Mouse (Mus musculus): ENCODE results near the gene 0610010K14Rik. TPM values are rescaled to one million over a fixed set of nuclear protein-coding genes. Genes with fewer than 3 reads are reported as not detected.

0610010K14Rik gene
- 210 and 215 TPM in 2 replicates for polyA plus RNA-seq (2016; fragmentation: Nextera tagmentation; extraction: Ambion mirVana)

DNA sequence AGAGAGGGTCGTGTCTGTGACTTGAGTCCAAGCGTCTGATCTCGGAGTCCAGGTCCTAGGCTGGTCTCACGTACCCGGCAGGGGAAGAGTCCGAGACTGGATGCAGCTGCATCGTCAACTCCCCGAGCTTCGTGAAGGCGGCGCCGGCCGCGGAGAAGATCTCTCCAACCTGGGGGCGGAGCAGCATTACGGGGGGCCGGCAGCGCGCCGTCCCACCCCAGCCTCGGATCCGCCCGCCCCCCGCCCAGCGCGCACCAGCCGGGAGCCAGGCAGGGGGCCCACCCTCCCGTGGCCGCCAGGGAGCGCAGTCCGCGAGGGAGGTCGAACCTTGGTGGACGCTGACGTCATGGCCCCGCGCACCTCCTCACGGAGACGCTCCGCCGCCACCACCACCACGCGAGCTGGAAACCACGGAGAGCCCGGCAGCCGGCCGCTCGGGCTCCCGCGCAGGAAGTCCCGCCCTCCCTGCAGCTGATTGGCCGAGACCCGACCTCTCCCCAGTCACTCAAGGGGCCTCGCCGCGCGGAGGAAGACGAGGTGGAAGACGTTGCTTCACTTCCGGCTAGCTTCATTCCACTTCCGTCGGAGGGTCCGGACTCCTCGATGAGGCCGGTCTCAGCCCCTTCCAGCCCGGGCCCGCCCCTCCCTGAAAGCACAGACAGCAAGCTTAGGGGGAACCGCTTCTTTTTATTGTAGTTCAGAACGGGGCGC, at the start of gene 0610010K14Rik:
Gene 0610010K14Rik, minus strand, starts transcription at position 458 of the 711 bp plus-strand sequence.
- WGBS, result under 1% methylated on average over 70 of the region's 70 CpGs
- peaks cover 68% of the 10 kb centered on the region for H3K4me1 ChIP-seq
- peak; percentile 99 for DNase-seq (ENCODE audit: low spot score)
- H3K9me3 ChIP-seq, result no peaks in the 10 kb centered on the region
- peak within 1 kb of the TSS; percentile 96 for H3K4me3 ChIP-seq
- H3K27ac ChIP-seq (replicated peaks), result peak within 1 kb of the TSS; percentile 93
- H3K27me3 ChIP-seq (replicated peaks; ENCODE audit: low read depth, poor library complexity, severe bottlenecking), result no peaks in the 10 kb centered on the region
- peaks cover 22% of the 10 kb centered on the region for H3K36me3 ChIP-seq (replicated peaks)

GRCm38 (mm10) chr11:70285686-70286085, 48.0 kb upstream of the 0610010K14Rik start:
- H3K27ac ChIP-seq (replicated peaks), result no peak overlapping the region
- H3K36me3 ChIP-seq (replicated peaks), result no peaks in the 10 kb centered on the region
- no peak for DNase-seq (ENCODE audit: low spot score)
- peaks cover 3% of the 10 kb centered on the region for H3K4me1 ChIP-seq
- no peak overlapping the region for H3K4me3 ChIP-seq
- H3K9me3 ChIP-seq, result no peaks in the 10 kb centered on the region
- 82% methylated on average over 5 of the region's 5 CpGs for WGBS
- H3K27me3 ChIP-seq (replicated peaks; ENCODE audit: low read depth, poor library complexity, severe bottlenecking), result no peaks in the 10 kb centered on the region

- Histone ChIP-seq H3K27ac (replicated peaks) (no peak overlapping the region), H3K27me3 (replicated peaks; ENCODE audit: low read depth, poor library complexity, severe bottlenecking) (no peaks in the 10 kb centered on the region), H3K4me3 (no peak overlapping the region), H3K36me3 (replicated peaks) (no peaks in the 10 kb centered on the region), H3K9me3 (no peaks in the 10 kb centered on the region), H3K4me1 (0 out of 2 replicates have a peak, but pooled peaks cover 2% of the 10 kb centered on the region)
- DNase-seq (ENCODE audit: low spot score), result no peak
- WGBS, result 75% methylated on average over 3 of the region's 3 CpGs
Observed at GRCm38 (mm10) chr11:70284757-70285156, 47.0 kb upstream of the 0610010K14Rik start.

DNA sequence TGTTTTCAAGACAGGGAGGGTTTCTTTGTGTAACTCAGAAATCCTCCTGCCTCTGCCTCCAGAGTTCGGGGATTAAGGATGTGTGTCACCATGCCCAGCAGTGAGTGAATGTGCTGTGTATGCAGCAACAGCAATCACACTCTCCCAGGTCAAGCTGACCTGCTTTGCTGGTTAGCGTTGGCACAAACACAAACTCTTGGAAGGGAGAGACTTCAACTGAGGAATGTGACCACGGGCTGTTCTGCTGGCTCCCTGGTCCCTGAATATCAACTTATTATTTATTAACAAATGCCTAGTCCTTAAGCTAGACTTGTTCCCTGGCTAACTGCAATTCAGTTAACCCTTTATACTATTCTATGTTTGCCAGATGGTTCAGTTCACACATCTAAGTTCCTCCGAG, 46.0 kb upstream of the 0610010K14Rik start:
- no peaks in the 10 kb centered on the region for H3K36me3 ChIP-seq (replicated peaks)
- H3K27me3 ChIP-seq (replicated peaks; ENCODE audit: low read depth, poor library complexity, severe bottlenecking), result no peaks in the 10 kb centered on the region
- no peak overlapping the region for H3K4me3 ChIP-seq
- 84% methylated on average over 4 of the region's 4 CpGs for WGBS
- H3K9me3 ChIP-seq, result no peaks in the 10 kb centered on the region
- H3K27ac ChIP-seq (replicated peaks), result no peak overlapping the region
- 0 out of 2 replicates have a peak, but pooled peaks cover 2% of the 10 kb centered on the region for H3K4me1 ChIP-seq
- DNase-seq (ENCODE audit: low spot score), result no peak

DNA sequence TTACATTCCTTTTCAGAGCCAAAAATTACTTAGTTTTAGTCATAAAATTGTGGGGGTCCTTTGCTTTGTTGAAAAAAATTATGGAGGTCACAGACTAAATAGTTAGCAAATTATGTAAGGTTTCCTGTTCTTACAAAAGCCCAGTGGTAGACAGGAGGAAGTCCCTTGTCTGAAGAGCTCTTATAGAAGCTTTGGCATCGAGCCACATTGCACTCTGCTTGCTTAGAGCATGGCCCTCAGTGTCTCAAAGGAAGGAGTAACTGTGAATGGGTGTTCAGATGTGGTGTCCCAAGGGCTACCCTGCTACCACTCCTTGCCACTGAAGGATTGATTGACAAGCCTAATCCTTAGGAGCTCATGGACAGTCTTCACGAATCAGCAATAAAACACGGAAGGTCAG, 42.7 kb upstream of the 0610010K14Rik start:
- H3K4me3 ChIP-seq, result no peak overlapping the region
- no peaks in the 10 kb centered on the region for H3K36me3 ChIP-seq (replicated peaks)
- 71% methylated on average over 3 of the region's 3 CpGs for WGBS

GRCm38 (mm10) chr11:70278961-70279360, 41.2 kb upstream of the 0610010K14Rik start:
- Histone ChIP-seq H3K9me3 (no peaks in the 10 kb centered on the region), H3K4me1 (0 out of 2 replicates have a peak, but pooled peaks cover 2% of the 10 kb centered on the region), H3K27me3 (replicated peaks; ENCODE audit: low read depth, poor library complexity, severe bottlenecking) (no peaks in the 10 kb centered on the region), H3K36me3 (replicated peaks) (no peaks in the 10 kb centered on the region), H3K4me3 (no peak overlapping the region), H3K27ac (replicated peaks) (no peak overlapping the region)
- WGBS, result 84% methylated on average over 3 of the region's 3 CpGs
- no peak for DNase-seq (ENCODE audit: low spot score)

More for the DNA sequence above, 42.7 kb upstream of the 0610010K14Rik start:
- Histone ChIP-seq H3K4me1 (0 out of 2 replicates have a peak, but pooled peaks cover 2% of the 10 kb centered on the region), H3K9me3 (no peaks in the 10 kb centered on the region), H3K27ac (replicated peaks) (no peak overlapping the region), H3K27me3 (replicated peaks; ENCODE audit: low read depth, poor library complexity, severe bottlenecking) (no peaks in the 10 kb centered on the region)
- DNase-seq (ENCODE audit: low spot score), result no peak

- DNase-seq (ENCODE audit: low spot score), result no peak
- WGBS, result 83% methylated on average over 7 of the region's 7 CpGs
- H3K36me3 ChIP-seq (replicated peaks), result no peaks in the 10 kb centered on the region
- no peaks in the 10 kb centered on the region for H3K9me3 ChIP-seq
- no peak overlapping the region for H3K27ac ChIP-seq (replicated peaks)
- H3K4me1 ChIP-seq, result no peaks in the 10 kb centered on the region
- no peak overlapping the region for H3K4me3 ChIP-seq
- H3K27me3 ChIP-seq (replicated peaks; ENCODE audit: low read depth, poor library complexity, severe bottlenecking), result no peaks in the 10 kb centered on the region
Observed at GRCm38 (mm10) chr11:70271641-70272040, 33.9 kb upstream of the 0610010K14Rik start.

DNA sequence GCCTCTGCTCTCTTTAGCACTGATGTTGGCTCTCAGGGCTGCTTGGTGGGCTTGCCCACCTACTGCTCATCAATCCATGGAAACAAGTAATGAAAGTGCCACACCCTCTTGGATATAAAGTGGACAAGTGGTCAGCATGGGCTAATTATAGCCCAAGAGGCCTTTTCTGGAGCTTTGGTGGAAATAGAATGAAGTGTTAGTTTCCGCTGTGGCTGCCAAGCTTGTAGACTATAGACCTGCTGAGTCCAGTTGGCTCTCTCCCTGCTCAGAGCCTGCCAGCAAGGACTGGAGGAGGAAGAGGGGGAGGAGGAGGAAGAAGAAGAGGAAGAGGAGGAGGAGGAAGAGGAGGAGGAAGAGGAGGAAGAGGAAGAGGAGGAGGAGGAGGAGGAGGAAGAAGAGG, 28.7 kb upstream of the 0610010K14Rik start:
- Histone ChIP-seq H3K4me3 (no peak overlapping the region), H3K36me3 (replicated peaks) (no peaks in the 10 kb centered on the region), H3K4me1 (no peaks in the 10 kb centered on the region), H3K27me3 (replicated peaks; ENCODE audit: low read depth, poor library complexity, severe bottlenecking) (no peaks in the 10 kb centered on the region), H3K9me3 (no peaks in the 10 kb centered on the region), H3K27ac (replicated peaks) (no peak overlapping the region)
- no peak for DNase-seq (ENCODE audit: low spot score)
- WGBS, result 83% methylated on average over 1 of the region's 1 CpGs

- 78% methylated on average over 4 of the region's 4 CpGs for WGBS
Observed at GRCm38 (mm10) chr11:70265819-70266218, 28.1 kb upstream of the 0610010K14Rik start.

DNA sequence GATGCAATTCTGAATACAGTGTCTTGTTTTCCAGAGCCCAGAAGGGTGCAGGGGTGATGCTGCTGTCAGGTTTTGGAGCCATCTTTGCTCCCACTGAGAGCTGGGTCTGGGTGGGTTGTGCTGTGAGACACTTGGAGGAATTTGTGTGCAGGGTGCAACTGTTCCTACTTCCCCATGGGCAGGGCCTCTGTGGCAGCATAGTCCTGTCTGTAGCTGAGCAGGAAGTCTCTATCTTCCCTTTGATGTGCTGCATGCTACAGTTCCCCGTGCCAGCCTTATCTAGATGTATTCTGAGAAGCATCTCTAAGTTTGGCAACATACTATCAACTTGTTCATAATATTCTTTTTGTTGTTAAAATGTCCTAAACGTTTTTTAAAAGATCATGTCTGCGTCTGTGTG, 27.5 kb upstream of the 0610010K14Rik start:
- Histone ChIP-seq H3K27me3 (replicated peaks; ENCODE audit: low read depth, poor library complexity, severe bottlenecking) (no peaks in the 10 kb centered on the region), H3K36me3 (replicated peaks) (no peaks in the 10 kb centered on the region), H3K4me3 (no peak overlapping the region), H3K27ac (replicated peaks) (no peak overlapping the region), H3K9me3 (no peaks in the 10 kb centered on the region), H3K4me1 (no peaks in the 10 kb centered on the region)
- no peak for DNase-seq (ENCODE audit: low spot score)
- 67% methylated on average over 3 of the region's 3 CpGs for whole genome bisulfite sequencing

More at GRCm38 (mm10) chr11:70265819-70266218, 28.1 kb upstream of the 0610010K14Rik start:
- H3K4me3 ChIP-seq, result no peak overlapping the region
- no peak overlapping the region for H3K27ac ChIP-seq (replicated peaks)
- H3K9me3 ChIP-seq, result no peaks in the 10 kb centered on the region
- no peak for DNase-seq (ENCODE audit: low spot score)
- no peaks in the 10 kb centered on the region for H3K27me3 ChIP-seq (replicated peaks; ENCODE audit: low read depth, poor library complexity, severe bottlenecking)
- H3K36me3 ChIP-seq (replicated peaks), result no peaks in the 10 kb centered on the region
- H3K4me1 ChIP-seq, result no peaks in the 10 kb centered on the region

GRCm38 (mm10) chr11:70259035-70259434, 21.3 kb upstream of the 0610010K14Rik start:
- no peak for DNase-seq (ENCODE audit: low spot score)
- H3K36me3 ChIP-seq (replicated peaks), result no peaks in the 10 kb centered on the region
- WGBS, result 96% methylated on average over 4 of the region's 4 CpGs
- H3K4me1 ChIP-seq, result peaks cover 16% of the 10 kb centered on the region
- H3K27ac ChIP-seq (replicated peaks), result no peak overlapping the region
- no peaks in the 10 kb centered on the region for H3K9me3 ChIP-seq
- no peak overlapping the region for H3K4me3 ChIP-seq
- peaks cover 26% of the 10 kb centered on the region for H3K27me3 ChIP-seq (replicated peaks; ENCODE audit: low read depth, poor library complexity, severe bottlenecking)

GRCm38 (mm10) chr11:70254931-70255531, 17.3 kb upstream of the 0610010K14Rik start, which contains the start of gene Alox12:
Alox12 (minus strand) TSS chr11:70255353.
- H3K27ac ChIP-seq (replicated peaks), result peak within 1 kb of the TSS; percentile 55; the same call in 1 of the 2 replicates
- H3K27me3 ChIP-seq (replicated peaks; ENCODE audit: low read depth, poor library complexity, severe bottlenecking), result peaks cover 61% of the 10 kb centered on the region
- H3K36me3 ChIP-seq (replicated peaks), result no peaks in the 10 kb centered on the region
- peak within 1 kb of the TSS; percentile 54 for H3K4me3 ChIP-seq
- peak; percentile 65 for DNase-seq (ENCODE audit: low spot score)
- H3K9me3 ChIP-seq, result no peaks in the 10 kb centered on the region
- WGBS, result under 1% methylated on average over 25 of the region's 25 CpGs
- peaks cover 19% of the 10 kb centered on the region for H3K4me1 ChIP-seq

DNA sequence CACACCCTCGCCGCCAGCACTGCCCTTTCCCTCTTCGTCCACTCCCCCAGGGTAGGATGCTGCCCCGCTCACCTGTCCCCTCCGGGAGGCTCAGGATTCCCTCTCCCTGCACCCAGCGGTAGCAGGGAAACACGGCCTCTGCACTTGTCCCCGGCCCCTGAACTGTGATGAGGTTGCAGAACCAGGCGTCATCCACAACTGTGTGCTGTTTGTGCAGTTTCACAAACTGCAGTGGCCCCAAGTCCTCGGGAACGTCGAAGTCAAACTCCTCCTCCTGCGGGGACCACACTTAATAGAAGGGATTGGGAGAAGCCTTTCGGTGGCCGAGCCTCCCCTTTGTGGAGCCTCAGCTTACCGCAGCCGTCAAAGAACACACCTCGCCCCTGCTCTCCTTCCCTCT, 16.6 kb upstream of the 0610010K14Rik start:
- peaks cover 19% of the 10 kb centered on the region for H3K4me1 ChIP-seq
- peaks cover 61% of the 10 kb centered on the region for H3K27me3 ChIP-seq (replicated peaks; ENCODE audit: low read depth, poor library complexity, severe bottlenecking)
- H3K9me3 ChIP-seq, result no peaks in the 10 kb centered on the region
- no peak overlapping the region; the same call in 1 of the 2 replicates for H3K27ac ChIP-seq (replicated peaks)
- peak; percentile 23 for DNase-seq (ENCODE audit: low spot score)
- no peaks in the 10 kb centered on the region for H3K36me3 ChIP-seq (replicated peaks)
- WGBS, result 3% methylated on average over 18 of the region's 18 CpGs
- H3K4me3 ChIP-seq, result peak overlapping the region; percentile 54
